Mouse (Mus musculus) stomach, embryonic 14.5 days (tissue): ENCODE results near the gene Tmc2. TPM values are rescaled to one million over a fixed set of nuclear protein-coding genes. Genes with fewer than 3 reads are reported as not detected.

Source experiments
- ATAC-seq: fragments of 200-750 bp; cut with Nextera tagmentation; 2 replicates; pipeline ENCODE4 v1.8.0; 2017; ENCODE audit warnings: low read depth, moderate TSS enrichment; ENCODE audit not compliant: insufficient number of reproducible peaks, insufficient read depth, low FRiP score
- H3K27ac ChIP-seq: fragments of 300-500 bp; sonication (generic); 2 replicates; pipeline ENCODE4 v1.5.1; 2014; ENCODE audit warnings: mild to moderate bottlenecking, low read length, moderate library complexity, mixed read lengths
- H3K27me3 ChIP-seq: fragments of 300-500 bp; sonication (generic); 2 replicates; pipeline ENCODE4 v1.6.1; 2014; ENCODE audit warnings: low read length, control low read depth, mixed read lengths; ENCODE audit not compliant: control insufficient read depth, insufficient read depth
- H3K36me3 ChIP-seq: fragments of 300-500 bp; sonication (generic); 2 replicates; pipeline ENCODE4 v1.6.1; 2014; ENCODE audit warnings: mild to moderate bottlenecking, control low read depth, low read length, moderate library complexity, mixed read lengths; ENCODE audit not compliant: control insufficient read depth, insufficient read depth
- H3K4me1 ChIP-seq: fragments of 300-500 bp; sonication (generic); 2 replicates; pipeline ENCODE4 v1.6.1; 2014; ENCODE audit warnings: low read length, control low read depth, mixed read lengths; ENCODE audit not compliant: control insufficient read depth, insufficient read depth
- H3K4me2 ChIP-seq: fragments of 300-500 bp; sonication (generic); replicated peaks from 2 replicates; pipeline ENCODE4 v1.6.1; 2014; ENCODE audit warnings: low read depth, low read length, control low read depth
- H3K4me3 ChIP-seq: fragments of 300-500 bp; sonication (generic); 2 replicates; pipeline ENCODE4 v1.5.1; 2014; ENCODE audit warnings: low read depth, low read length, control low read depth
- H3K9ac ChIP-seq: fragments of 300-500 bp; sonication (generic); replicated peaks from 2 replicates; pipeline ENCODE4 v1.6.1; 2014; ENCODE audit warnings: low read depth, mild to moderate bottlenecking, control low read depth, low read length, moderate library complexity, mixed read lengths
- H3K9me3 ChIP-seq: fragments of 300-500 bp; sonication (generic); 2 replicates; pipeline ENCODE4 v1.6.1; 2016; ENCODE audit warnings: low read depth, low read length, control low read depth; ENCODE audit not compliant: control insufficient read depth
- WGBS: fragments of 180-500 bp; shearing (Covaris S2); extraction: QIAGEN DNeasy Blood & Tissue Kit; methylation state at CpG from one replicate; pipeline ENCODE4 v1.1.7; 2014; 5-methylcytosine and 5-hydroxymethylcytosine counted together
- polyA plus RNA-seq: library from polyadenylated mRNA; unstranded; fragments of >200 nt; fragmentation: Nextera tagmentation; extraction: Ambion mirVana; gene quantifications from 2 replicates; pipeline ENCODE4 v1.2.1, GENCODE M21; 2014

Gene Tmc2
- polyA plus RNA-seq, 1 experiment from 2014 or later = not detected

- Histone ChIP-seq H3K4me1 (no peaks in the 10 kb centered on the region), H3K9me3 (no peaks in the 10 kb centered on the region), H3K4me2 (no peak overlapping the region), H3K9ac (no peak overlapping the region), H3K4me3 (no peak overlapping the region), H3K36me3 (no peaks in the 10 kb centered on the region), H3K27me3 (no peaks in the 10 kb centered on the region), H3K27ac (no peak overlapping the region)
- 53% methylated on average over 2 of the region's 2 CpGs for WGBS
- ATAC-seq = no peak; the same call in 1 of the 2 replicates
Observed at GRCm38 (mm10) chr2:130262398-130262797, 67.4 kb downstream of the Tmc2 start.

- 92% methylated on average over 1 of the region's 1 CpGs for WGBS
Observed at GRCm38 (mm10) chr2:130265520-130265919, 70.5 kb downstream of the Tmc2 start.

GRCm38 (mm10) chr2:130268074-130268473 lies 73.1 kb downstream of the Tmc2 start:
- ATAC-seq = no peak
- H3K27ac ChIP-seq = no peak overlapping the region
- H3K4me1 ChIP-seq = no peaks in the 10 kb centered on the region; the same call in 1 of the 2 replicates
- H3K4me2 ChIP-seq = no peak overlapping the region
- H3K4me3 ChIP-seq = no peak overlapping the region
- H3K9ac ChIP-seq = no peak overlapping the region
- WGBS = 61% methylated on average over 7 of the region's 7 CpGs
- no peaks in the 10 kb centered on the region for H3K27me3 ChIP-seq
- no peaks in the 10 kb centered on the region for H3K9me3 ChIP-seq
- no peaks in the 10 kb centered on the region for H3K36me3 ChIP-seq

More at GRCm38 (mm10) chr2:130265520-130265919, 70.5 kb downstream of the Tmc2 start:
- Histone ChIP-seq H3K36me3 (no peaks in the 10 kb centered on the region), H3K4me2 (no peak overlapping the region), H3K4me1 (no peaks in the 10 kb centered on the region), H3K9ac (no peak overlapping the region), H3K27me3 (no peaks in the 10 kb centered on the region), H3K27ac (no peak overlapping the region), H3K9me3 (no peaks in the 10 kb centered on the region), H3K4me3 (no peak overlapping the region)
- no peak for ATAC-seq

- Histone ChIP-seq H3K4me2 (peak overlapping the region; percentile 73), H3K27ac (peak overlapping the region; percentile 84), H3K9me3 (no peaks in the 10 kb centered on the region), H3K36me3 (peaks cover 34% of the 10 kb centered on the region), H3K9ac (peak overlapping the region; percentile 86), H3K4me1 (peaks cover 4% of the 10 kb centered on the region; the same call in 1 of the 2 replicates), H3K27me3 (no peaks in the 10 kb centered on the region), H3K4me3 (peak overlapping the region; percentile 85)
- 3% methylated on average over 14 of the region's 14 CpGs for WGBS
- ATAC-seq = no peak
Observed at GRCm38 (mm10) chr2:130273732-130274131, 78.7 kb downstream of the Tmc2 start.

GRCm38 (mm10) chr2:130274149-130274861 lies 79.3 kb downstream of the Tmc2 start, which contains the start of gene Nop56:
Gene Nop56, plus strand, starts transcription at chr2:130274430.
- peak; percentile 98 for ATAC-seq
- Histone ChIP-seq H3K36me3 (peaks cover 37% of the 10 kb centered on the region), H3K9ac (peak within 1 kb of the TSS; percentile 87), H3K4me3 (peak within 1 kb of the TSS; percentile 85), H3K9me3 (no peaks in the 10 kb centered on the region), H3K27ac (peak within 1 kb of the TSS; percentile 84), H3K4me2 (peak within 1 kb of the TSS; percentile 73), H3K27me3 (no peaks in the 10 kb centered on the region), H3K4me1 (peaks cover 4% of the 10 kb centered on the region; the same call in 1 of the 2 replicates)
- WGBS = under 1% methylated on average over 67 of the region's 68 CpGs

GRCm38 (mm10) chr2:130274862-130275261 lies 79.9 kb downstream of the Tmc2 start:
- Histone ChIP-seq H3K36me3 (peaks cover 42% of the 10 kb centered on the region), H3K4me2 (peak overlapping the region; percentile 63), H3K9me3 (no peaks in the 10 kb centered on the region), H3K27me3 (no peaks in the 10 kb centered on the region), H3K27ac (peak overlapping the region; percentile 84), H3K9ac (peak overlapping the region; percentile 87), H3K4me1 (peaks cover 4% of the 10 kb centered on the region; the same call in 1 of the 2 replicates), H3K4me3 (peak overlapping the region; percentile 85)
- ATAC-seq = no peak
- under 1% methylated on average over 10 of the region's 10 CpGs for WGBS

GRCm38 (mm10) chr2:130275649-130276048 lies 80.7 kb downstream of the Tmc2 start:
- Histone ChIP-seq H3K27ac (no peak overlapping the region), H3K9me3 (no peaks in the 10 kb centered on the region), H3K4me2 (peak overlapping the region; percentile 63), H3K27me3 (no peaks in the 10 kb centered on the region), H3K4me1 (peaks cover 4% of the 10 kb centered on the region; the same call in 1 of the 2 replicates), H3K4me3 (peak overlapping the region; percentile 85), H3K36me3 (peaks cover 50% of the 10 kb centered on the region), H3K9ac (no peak overlapping the region)
- ATAC-seq = no peak
- WGBS = 51% methylated on average over 6 of the region's 6 CpGs

GRCm38 (mm10) chr2:130279600-130280091 lies 84.7 kb downstream of the Tmc2 start:
- ATAC-seq = no peak
- Histone ChIP-seq H3K4me2 (no peak overlapping the region), H3K4me3 (no peak overlapping the region), H3K27me3 (no peaks in the 10 kb centered on the region), H3K9me3 (no peaks in the 10 kb centered on the region), H3K36me3 (peaks cover 59% of the 10 kb centered on the region), H3K4me1 (peaks cover 7% of the 10 kb centered on the region; the same call in 1 of the 2 replicates), H3K9ac (no peak overlapping the region), H3K27ac (no peak overlapping the region)
- WGBS = 47% methylated on average over 8 of the region's 8 CpGs
